Mouse (Mus musculus): ENCODE measurements around the gene Xrcc6.

GRCm38 (mm10) chr15:82085606-82086005 is 98.0 kb downstream of the Xrcc6 start:
- TF ChIP-seq CTCF (IDR thresholded peaks at IDR 0.05; ENCODE audit: borderline replicate concordance, control insufficient read depth, extremely low read depth, insufficient read depth, low read length, poor library complexity): no peak
- TF ChIP-seq POLR2A (IDR thresholded peaks at IDR 0.05; ENCODE audit: control insufficient read depth, extremely low read depth, insufficient read depth, low read length, poor library complexity): no peak

Measured in thymus, adult 2 months (tissue).